Mouse (Mus musculus) G1E (cell line): ENCODE results near the gene Dgkz.

Source experiments
- CTCF ChIP-seq: IDR thresholded peaks from 2 replicates; pipeline ENCODE4 v1.5.1; 2012; ENCODE audit warnings: low read depth, low read length, inconsistent platforms, mixed read lengths
- TAL1 ChIP-seq: conservative IDR thresholded peaks from 2 replicates; pipeline ENCODE4 v1.6.1; 2012; ENCODE audit warnings: low read depth, low read length, inconsistent platforms, mixed read lengths

GRCm38 (mm10) chr2:91958701-91959457 is 16.8 kb downstream of the Dgkz start:
- TF ChIP-seq CTCF (peak; percentile 84), TAL1 (no peak)
